Mouse (Mus musculus): ENCODE data around the gene Map4k5.
A peak's percentile ranks its signal among the peaks of the same experiment; 100 is the strongest.

Gene Map4k5

DNA sequence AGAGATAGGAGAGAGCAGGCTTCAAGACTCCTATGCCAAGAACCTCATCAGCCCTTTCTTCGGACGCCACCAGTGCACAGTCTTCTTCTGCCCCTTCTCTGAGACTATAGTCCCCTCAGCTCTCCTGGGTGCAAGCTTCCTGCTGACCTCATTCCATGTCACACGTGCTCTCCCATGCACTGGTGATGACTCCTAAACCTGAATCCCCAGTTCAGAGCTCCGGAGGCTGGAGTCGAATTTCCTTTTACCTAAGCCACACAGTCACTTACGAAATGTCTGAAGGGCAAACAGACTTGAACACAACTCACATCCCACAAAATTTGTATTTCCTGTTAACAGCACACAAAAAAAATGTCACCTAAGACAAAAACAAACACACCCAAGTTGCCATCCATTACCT lies 5.2 kb downstream of the Map4k5 start:
- no peak for DNase-seq (ENCODE audit: low read depth, low spot score)

DNA sequence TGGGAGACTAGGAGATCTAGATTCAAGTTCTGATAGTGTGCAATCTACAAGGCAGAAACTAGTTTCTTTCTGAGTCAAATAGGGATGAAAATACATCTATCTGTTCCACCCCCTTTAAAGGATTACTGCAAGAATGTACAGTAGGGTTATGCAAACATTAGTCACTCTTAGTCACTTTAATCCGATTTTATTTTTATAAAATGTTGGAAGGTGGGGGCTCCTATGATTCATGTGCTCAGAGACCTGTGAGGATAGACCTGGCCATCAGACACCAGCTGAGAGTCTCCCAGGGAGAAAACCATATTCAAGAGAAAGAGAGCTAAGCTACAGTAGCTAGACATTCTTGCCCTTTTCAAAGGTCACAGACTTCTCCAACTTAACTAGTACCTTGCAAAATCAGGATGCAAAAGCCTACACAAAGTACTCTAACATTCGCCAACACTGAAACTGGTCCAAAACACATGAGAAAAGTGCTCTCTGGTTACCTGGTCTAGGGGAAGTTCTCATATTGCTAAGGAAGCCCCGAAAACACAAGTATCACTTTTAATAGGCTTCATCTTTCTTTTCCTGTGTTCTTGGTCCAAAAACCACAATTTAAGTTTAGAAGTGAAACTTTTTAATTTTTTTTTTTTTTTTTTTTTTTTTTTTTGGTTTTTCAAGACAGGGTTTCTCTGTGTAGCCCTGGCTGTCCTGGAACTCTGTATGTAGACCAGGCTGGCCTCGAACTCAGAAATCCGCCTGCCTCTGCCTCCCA lies 7.7 kb downstream of the Map4k5 start:
- no peak for DNase-seq (ENCODE audit: low read depth, low spot score)

DNA sequence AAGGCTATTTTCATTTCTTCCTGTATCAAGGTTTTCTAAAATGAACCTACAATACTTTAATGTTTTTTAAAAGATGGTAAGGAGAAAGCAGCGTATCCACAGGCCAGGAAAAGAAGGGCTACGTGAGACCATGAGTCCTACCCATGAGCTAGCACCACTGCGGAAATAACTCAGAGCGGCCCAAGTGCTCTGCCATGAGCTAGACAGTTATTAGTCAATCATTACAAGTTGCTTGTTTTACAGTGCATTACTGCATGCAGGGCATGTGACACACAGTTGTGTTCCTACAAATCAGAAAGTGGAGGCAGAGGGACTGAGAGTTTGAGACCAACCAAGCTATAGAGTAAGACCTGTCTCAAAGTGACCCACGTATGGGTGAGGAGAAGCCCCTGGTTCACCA lies 8.9 kb downstream of the Map4k5 start:
- no peak for DNase-seq (ENCODE audit: low read depth, low spot score)

DNA sequence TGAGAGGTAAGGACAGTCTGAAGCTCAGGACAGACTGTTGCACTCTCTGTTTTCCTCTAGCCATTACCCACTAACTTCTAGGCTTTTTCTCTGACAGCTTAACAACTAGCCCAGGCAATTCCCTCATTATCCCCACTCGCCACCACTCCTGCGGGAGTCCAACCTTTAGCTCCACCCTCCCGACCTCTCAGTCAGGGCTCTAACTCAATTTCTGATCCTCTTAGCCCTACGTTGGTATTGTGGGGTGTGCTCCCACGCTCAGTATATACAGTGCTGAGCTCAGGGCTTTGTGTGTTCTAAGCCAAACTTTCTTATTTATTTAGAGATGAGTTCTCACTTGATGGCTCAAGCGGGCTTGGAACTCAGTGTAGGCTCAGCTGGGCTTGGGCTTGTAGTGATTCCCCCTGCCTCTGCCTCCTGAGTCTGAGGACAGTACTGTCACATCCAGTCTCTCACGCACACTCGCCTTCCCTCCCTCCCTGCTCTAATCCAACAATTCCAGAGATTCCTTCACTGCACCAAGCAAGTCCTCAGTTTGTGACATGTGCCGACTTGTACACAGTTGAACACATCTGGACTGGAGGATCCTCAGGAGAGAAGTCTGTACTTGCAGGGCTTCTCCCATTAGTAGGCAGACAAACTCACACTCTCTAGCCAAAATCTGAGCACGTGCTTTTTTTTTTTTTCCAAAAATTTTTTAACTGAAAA lies 11.6 kb downstream of the Map4k5 start:
- DNase-seq (ENCODE audit: low read depth, low spot score): no peak

DNA sequence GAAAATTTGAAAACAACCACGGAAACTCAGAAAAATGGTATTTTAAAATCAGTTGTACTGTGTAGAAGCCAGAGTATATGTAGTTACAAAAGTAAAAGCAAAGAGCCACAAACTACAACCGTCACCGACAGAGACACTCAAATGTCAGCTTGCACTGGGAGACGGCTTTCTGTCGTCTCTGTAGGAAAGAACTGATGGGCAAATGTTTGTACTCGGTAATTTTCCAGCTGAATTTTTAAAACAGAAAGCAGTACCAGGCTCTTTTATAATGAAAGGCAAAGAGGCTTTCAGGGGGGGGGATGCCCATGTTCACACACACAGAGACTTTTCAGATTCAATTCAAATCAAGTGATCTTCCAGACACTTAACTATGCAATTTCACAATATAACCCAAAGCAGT lies 13.3 kb downstream of the Map4k5 start:
- DNase-seq (ENCODE audit: low read depth, low spot score): no peak

DNA sequence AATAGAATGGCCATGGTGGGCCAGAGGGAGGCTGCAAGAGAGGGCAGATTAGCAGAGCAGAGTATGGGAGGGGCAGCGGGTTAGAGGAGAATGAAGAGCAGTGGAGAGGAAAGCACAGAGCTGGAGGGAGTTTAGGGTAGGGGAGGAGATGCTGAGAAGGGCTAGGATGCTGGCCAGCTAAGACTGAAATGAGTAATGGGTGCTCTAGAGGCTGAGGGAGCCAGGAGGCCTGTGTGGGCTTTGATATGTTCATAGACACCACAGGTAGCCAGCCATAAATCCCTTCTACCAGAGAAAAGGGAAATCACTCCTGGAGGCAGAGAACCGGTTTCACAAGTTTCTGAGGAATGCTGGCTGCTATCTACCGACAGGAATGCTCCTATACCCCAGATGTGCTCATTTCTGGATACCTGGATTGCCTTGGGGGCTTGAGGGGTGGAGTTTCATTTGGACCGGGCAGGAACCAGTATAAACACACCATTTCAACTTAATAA lies 13.8 kb downstream of the Map4k5 start:
- no peak for DNase-seq (ENCODE audit: low read depth, low spot score)

DNA sequence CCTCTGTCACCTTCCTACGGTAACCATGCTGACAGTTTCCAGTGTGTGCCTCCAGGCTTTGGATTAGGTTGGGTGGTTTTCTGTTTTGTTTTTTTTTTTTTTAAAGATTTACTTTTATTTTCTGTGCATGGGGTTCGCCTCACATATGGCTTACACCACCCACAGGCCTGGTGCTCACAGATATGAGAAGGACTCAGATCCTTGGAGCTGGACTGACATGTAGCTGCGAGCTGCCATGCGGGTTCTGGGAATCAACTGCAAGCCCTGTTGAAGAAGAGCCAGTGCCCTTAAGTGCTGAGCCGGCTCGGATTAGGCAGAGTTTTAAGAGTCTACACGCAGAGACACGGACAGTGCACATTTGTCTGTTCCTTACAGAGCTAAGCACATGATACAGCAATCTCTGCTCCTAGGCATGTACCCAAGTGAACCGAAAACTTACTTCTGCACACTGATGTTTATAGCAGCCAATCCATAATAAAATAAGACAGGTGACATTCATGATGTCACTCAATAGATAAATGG lies 15.1 kb downstream of the Map4k5 start:
- DNase-seq (ENCODE audit: low read depth, low spot score): no peak

DNA sequence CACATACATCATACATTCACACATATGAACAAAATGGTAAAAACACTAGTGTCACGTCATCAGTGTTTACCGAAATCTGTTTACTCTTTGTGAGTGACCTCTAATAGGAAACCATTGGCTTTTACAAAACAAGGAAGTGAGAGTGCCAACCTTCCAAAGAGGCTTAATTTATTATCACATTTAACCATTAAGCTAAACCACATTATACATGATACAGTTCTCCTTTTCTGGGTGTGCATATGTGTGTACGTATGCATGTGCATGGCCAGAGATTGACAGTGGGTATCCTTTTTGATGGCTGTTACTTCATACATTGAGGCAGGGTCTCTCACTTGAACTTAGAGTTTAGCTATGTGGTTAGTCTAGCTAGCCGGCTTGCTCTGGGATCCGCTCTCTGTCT lies 21.4 kb downstream of the Map4k5 start:
- no peak for DNase-seq (ENCODE audit: low read depth, low spot score)

DNA sequence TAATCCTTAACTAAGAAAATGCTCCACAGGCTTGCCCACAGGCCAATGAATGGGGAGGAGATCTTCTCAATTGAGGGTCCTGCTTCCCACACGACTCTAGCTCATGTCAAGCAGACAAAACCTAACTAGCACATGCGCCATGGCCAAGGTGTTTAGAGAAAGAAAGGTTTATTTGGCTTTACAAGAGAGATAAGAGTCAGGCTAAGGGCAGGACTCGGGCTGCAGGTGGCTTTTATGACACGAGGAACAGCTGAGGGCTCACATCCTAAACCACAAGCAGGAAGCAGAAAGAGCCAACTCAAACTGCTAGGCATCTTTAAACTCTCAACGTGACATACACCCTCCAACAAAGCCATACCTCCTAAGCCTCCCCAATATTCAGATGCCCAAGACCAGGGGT lies 25.7 kb downstream of the Map4k5 start:
- DNase-seq (ENCODE audit: low read depth, low spot score): peak; percentile 33

DNA sequence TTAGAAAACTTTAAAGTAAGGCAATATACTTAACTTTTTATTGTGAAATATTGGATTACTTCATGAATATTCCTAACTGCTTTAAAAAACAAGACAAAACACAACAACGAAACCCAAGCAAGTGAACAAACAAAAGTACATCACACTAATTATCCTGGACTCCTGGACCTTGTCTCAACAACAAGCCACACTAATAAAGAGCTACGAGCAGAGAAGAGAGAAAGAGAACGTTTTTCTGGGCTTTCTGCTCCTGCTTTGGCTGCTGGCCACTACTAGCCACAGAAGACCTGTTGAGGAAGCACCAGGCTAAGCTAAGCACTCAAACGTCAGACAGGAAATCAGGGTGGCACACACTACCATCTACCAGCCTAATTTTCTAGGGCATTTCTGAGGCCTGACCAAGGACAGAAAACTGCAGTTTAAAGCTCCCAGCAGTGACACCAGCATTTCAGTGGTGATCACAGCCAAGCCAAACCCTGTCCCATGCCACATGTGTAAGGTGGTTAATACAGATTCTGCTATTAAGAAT lies 28.8 kb downstream of the Map4k5 start:
- DNase-seq (ENCODE audit: low read depth, low spot score): peak; percentile 14

DNA sequence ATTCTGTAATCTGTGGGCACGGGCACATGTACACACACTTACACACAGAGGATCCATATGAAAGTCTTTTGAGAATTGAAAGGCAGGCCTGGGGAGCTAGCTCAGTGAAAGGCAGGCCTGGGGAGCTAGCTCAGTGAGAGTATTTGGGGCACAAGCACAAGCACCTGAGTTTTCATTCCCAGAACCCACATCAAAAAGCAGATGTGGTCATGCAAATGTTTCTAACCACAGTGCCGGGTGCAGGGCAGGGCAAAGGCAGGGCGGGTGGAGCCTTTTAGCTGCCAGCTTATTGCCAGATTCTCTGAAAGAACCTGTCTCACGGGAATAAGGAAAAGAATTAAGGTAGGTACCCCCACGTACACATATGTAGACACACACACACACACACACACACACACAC lies 29.5 kb downstream of the Map4k5 start:
- DNase-seq (ENCODE audit: low read depth, low spot score): peak; percentile 81

DNA sequence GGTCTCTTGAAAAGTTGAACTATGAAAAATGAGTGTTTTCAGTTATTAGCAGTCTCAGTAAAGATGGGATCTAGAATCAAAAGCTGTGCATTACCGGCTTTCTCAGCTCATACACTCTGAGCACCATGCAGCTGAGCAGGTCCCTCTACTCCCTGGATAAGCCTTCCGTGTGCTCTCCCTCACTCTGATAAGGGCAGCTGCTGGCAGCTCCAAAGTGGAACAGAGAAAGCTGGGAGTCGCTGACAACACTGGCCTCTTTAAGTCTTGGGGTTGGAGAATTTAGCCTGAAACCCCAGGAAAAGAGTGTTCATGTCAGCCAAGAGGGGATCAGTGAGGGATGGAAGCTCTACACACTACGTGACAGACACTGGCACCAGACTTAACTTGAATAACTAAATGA lies 34.2 kb downstream of the Map4k5 start:
- no peak for DNase-seq (ENCODE audit: low read depth, low spot score)

DNA sequence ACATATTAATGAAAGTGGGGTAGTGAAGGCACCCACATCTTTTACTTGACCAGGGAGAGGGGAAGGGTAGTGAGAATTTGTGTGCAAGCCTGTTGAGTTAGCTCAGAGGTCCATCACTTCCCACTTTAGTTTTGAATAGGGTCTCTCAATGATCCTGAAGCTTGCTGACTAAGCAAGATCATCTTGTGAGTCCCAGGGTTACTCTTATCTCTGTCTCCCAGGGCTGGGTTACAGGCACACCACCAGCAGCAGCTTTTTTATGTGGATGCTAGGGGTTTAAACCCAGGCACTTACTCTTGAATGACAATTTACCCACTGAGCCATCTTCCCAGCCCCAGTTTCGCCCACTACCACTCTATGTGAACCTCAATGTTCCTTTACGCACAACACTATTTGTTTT lies 35.4 kb downstream of the Map4k5 start:
- no peak for DNase-seq (ENCODE audit: low read depth, low spot score)

DNA sequence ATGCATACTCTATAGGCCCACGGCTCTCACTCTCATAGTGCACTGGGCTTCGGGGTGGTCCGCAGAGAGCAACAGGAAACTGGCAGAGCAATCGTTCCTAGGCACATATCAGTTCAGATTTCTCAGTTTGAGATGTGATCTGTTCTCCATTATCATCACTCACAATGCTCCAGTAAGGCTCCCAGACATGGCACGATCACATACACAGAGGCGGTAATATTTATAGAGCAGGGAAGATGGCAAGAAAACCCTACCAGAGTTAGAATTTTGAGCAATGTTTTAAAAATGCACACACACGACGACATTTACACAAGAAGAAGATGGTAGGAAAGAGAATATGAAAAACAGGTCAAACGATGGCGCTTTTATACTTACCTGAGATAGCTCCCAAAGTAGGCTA lies 36.6 kb downstream of the Map4k5 start:
- no peak for DNase-seq (ENCODE audit: low read depth, low spot score)

DNA sequence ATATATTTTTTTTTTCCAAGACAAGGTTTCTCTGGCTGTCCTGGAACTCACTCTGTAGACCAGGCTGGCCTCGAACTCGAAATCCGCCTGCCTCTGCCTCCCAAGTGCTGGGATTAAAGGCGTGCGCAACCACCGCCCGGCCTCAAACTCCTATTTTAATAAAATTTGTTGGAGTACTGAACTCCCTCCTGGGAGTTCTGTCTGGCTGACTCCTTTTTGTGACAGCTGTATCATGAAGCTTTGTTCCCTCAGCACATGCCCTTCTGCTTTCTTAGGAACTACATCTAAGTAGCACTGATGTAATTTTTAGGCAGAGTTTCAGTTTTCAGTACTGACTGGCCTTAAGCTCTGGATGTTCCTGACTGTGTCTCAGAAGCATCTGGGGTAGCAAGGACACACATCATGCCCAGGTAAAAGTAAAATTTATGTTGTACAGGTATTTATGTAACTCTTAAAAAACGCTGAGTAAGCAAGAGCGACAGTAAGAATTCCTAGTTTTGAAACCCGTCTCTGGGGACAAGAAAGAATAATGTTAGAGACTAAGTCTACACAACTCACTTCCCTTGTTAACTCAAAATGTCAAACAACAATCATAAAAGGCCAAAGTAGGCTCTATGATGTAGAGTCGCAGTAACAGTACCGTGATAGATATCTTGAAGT lies 37.2 kb downstream of the Map4k5 start:
- no peak for DNase-seq (ENCODE audit: low read depth, low spot score)

DNA sequence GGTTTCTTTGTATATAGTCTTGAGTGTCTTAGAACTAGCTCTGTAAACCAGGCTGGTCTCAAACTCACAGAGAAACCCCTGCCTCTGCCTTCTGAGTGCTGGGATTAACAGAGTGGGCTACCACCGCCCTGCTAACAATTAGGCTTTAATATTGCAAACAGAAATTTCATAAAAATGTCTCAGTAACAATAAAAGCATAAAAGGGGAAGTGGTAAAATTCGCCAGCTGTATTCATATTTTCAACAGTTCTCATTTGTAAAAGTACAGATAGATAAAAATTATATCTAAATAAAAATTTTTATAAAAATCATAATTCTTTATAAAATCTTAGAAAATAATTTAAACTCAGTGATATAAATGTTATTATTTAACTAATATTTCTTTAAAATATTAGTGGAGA lies 39.1 kb downstream of the Map4k5 start:
- no peak for DNase-seq (ENCODE audit: low read depth, low spot score)

DNA sequence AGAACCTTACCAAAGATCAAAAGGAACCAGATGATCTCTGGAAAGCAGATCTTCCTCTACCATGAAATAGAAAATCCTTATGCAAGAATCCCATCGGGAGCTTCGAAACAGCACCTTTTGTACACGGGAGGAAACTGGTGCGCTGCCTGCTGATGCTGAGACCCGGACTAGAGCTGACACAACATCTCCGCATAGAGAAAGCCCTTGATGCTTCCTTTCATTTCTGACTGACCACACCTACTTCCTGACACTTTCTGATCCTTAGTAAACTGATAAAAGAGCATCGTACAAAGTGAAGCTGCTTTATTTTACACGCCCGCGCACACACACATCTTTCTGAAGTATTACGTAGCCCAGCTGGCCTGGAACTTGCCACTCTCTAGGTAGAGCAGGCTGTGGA lies 39.6 kb downstream of the Map4k5 start:
- DNase-seq (ENCODE audit: low read depth, low spot score): peak; percentile 42

DNA sequence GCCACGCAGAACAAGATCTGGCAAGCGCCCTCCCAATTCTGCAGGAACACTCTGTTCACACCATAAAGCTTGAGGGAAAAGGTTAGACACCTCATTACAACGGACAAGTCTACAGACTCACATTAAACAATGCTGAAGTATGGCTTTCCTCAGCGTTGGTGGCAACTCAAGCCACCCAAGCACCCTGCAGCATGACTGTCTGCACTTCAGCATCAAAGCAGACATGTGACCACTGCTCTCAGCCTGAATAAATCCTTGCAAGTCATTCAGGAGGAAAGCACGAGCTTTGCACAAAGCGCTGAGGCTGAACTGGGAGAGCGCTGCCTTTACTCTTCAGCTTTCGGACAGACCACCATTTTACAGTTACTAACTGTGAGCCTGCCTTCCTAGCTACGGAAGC lies 40.7 kb downstream of the Map4k5 start:
- no peak for DNase-seq (ENCODE audit: low read depth, low spot score)

DNA sequence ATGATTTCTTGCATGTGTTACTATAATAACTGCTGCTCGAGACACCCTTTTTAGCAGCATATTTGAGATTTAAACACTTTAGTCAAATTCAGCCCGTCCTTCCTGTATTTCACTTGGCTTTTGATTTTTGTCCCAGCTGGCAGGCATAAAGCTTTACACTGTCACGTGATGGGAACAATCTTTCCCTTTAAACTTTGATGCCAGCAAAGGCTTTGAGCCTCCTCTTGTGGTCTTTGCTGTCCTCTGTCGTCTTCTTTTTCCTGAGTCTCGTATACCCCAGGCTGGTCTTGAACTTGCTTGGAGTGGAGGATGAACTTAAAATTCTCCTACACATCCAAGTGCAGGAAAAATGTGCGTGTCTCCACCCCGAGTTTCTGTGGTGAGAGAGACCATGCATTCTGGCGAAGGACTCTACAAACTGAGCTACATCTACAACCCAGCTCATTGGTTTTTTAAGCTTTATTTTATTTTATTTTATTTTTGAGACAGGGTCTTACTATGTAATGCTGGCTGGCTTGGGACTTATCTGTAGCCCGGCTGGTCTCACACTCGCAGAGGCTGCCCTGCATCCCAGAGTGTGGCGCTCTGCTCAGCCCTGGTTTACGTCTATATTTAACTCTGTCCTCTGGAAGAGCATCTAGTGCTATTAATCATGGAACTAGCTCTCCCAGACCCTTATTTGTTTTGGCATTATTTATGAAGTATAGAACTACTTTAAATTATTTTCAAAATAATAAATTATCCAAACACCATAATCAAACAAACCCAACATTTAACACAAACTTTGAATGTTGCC lies 44.7 kb downstream of the Map4k5 start:
- no peak for DNase-seq (ENCODE audit: low read depth, low spot score)

DNA sequence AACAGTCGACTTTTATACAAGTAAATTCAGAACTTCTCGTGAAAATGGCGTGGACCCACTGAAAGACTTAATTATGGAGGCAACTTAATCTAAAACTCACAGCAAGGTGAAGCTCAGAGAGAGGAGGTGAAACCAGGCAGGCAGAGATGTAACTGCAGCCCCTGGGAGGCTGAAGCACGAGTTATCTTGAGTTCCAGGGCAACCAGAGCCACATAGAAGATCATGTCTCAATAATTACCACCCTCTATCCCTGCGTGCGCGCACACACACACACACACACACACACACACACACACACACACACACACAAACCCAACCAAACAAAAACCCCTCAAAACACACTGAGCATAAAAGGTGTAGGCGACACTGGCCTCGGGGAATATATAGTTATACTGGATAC lies 46.5 kb downstream of the Map4k5 start:
- DNase-seq (ENCODE audit: low read depth, low spot score): no peak

DNA sequence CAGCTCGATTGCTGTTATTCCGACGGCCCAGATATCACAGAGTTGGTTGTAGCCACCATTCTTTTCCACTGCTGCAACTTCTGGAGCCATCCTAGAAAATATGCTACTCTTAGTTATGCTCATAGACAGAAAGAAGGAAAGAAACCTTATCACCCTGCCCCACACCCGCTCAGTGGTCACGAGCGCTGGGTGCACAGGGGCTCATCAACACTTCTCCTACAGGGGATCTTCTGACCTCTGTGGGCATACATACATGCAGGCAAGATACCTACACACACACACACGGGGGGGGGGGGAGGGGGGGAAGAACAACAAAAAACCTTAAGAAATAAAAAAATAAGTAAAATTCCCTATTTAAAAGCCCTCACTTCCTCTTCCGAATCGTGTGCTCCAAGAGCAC lies 47.3 kb downstream of the Map4k5 start:
- no peak for DNase-seq (ENCODE audit: low read depth, low spot score)

Data from CD4-positive helper T cell, adult 2 months (primary cell).